Mouse (Mus musculus) layer of hippocampus, adult 2 months (tissue): ENCODE data around the gene Rai1. TPM values are rescaled to one million over a fixed set of nuclear protein-coding genes. Genes with fewer than 3 reads are reported as not detected.

Experiments
- DNase-seq, 2 experiments: peaks; one replicate each; pipeline ENCODE4 v3.0.0; 2022; ENCODE audit warnings: low spot score in 2 of 2
- H3K27ac ChIP-seq: fragments of 200-600 bp; 2 replicates; pipeline ENCODE4 v1.8.1; 2022
- H3K4me3 ChIP-seq: fragments of 200-600 bp; 2 replicates; pipeline ENCODE4 v1.8.1; 2022; ENCODE audit warnings: mild to moderate bottlenecking
- CTCF ChIP-seq: fragments of 200-600 bp; conservative IDR thresholded peaks from 2 replicates; pipeline ENCODE4 v1.8.1; 2022; ENCODE audit warnings: antibody characterized with exemption, mild to moderate bottlenecking, moderate library complexity
- total RNA-seq, 2 experiments: library from RNA; stranded (reverse); gene quantifications; 2 replicates each; pipeline ENCODE4 v1.2.3; 2021

Gene Rai1
- total RNA-seq, 2 experiments from 2014 or later = 78.1 to 89.7 TPM

- H3K27ac ChIP-seq = peak overlapping the region; percentile 46; the same call in 1 of the 2 replicates
- no peak for DNase-seq
Measured at GRCm38 (mm10) chr11:60165076-60165475, 60.3 kb downstream of the Rai1 start.

DNA sequence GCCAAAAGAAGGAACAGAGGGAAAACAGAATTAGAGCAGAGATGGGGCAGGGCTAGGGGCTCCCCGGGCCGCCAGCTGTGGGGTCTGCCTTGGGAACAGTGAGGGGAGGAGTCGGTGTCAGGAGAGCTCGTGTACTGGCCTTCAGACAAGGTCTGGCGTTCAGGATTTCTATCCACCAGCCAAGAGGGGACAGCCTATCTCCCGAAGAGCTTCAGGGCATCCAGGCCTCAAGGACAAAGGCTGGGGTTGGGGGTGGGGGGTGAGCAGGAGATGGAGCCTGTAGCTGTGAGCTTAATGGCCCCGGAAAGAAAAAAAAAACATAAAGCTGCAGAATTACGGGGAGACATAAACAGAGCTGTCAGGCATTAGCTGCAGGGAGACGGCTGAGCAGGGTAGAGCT, 64.0 kb downstream of the Rai1 start:
- H3K27ac ChIP-seq = peak overlapping the region; percentile 25; the same call in 1 of the 2 replicates
- DNase-seq = no peak
- TF ChIP-seq CTCF = no peak
- no peak overlapping the region for H3K4me3 ChIP-seq

More at GRCm38 (mm10) chr11:60165076-60165475, 60.3 kb downstream of the Rai1 start:
- H3K4me3 ChIP-seq = no peak overlapping the region
- TF ChIP-seq CTCF = no peak

- no peak for DNase-seq
- H3K27ac ChIP-seq = peak overlapping the region; percentile 11; the same call in 1 of the 2 replicates
Measured at GRCm38 (mm10) chr11:60172074-60172473, 67.3 kb downstream of the Rai1 start.

GRCm38 (mm10) chr11:60173606-60174184, 68.9 kb downstream of the Rai1 start:
- H3K27ac ChIP-seq = peak overlapping the region; percentile 99

More at GRCm38 (mm10) chr11:60172074-60172473, 67.3 kb downstream of the Rai1 start:
- no peak overlapping the region for H3K4me3 ChIP-seq
- TF ChIP-seq CTCF = no peak

DNA sequence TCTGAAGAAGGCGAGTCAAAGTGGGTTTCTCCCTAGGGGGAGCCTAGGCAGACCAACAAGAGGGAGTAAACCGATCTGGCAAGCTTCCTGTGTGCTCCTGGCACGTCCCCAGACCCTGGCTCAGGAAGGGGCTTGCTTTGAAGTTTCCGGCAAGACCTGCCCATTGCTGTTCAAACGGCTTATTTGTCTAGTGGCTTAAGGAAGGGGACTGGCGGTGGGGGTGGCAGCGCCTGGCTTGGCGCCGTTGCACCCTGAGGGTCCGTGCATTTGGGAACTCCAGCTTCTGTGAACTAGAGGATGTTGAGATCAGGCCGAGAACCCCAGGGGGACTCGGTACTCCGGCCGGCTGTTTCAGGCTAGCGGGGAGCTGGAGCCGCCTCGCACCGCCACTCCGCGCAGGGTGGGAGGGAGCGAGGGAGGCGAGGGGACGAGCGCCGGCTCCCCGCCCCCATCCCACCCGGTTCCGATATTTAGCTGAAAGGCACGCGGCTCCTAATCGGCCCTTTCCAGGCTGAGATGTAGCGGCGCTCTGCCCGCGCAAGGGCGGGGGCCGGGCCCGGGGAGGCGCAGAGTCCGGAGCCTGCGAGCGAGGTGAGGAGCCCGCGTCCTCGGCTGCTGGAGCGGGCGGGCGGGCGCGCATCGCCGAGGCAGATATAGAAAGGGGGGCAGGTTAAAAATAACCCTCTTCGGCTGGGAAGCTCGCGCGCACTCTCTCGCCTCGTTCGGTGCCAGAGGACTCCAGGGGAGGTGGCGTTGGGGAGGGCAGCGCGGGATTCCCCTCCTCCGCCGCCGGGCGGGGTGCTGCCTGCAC, 70.8 kb downstream of the Rai1 start:
- Histone ChIP-seq H3K4me3 (peak overlapping the region; percentile 81), H3K27ac (peak overlapping the region; percentile 99)
- peak; percentile 65 to 67 for DNase-seq
- no peak for TF ChIP-seq CTCF

More at GRCm38 (mm10) chr11:60173606-60174184, 68.9 kb downstream of the Rai1 start:
- no peak for TF ChIP-seq CTCF
- DNase-seq = no peak
- no peak overlapping the region for H3K4me3 ChIP-seq

GRCm38 (mm10) chr11:60176182-60176974, 71.6 kb downstream of the Rai1 start:
- H3K4me3 ChIP-seq = peak overlapping the region; percentile 81

DNA sequence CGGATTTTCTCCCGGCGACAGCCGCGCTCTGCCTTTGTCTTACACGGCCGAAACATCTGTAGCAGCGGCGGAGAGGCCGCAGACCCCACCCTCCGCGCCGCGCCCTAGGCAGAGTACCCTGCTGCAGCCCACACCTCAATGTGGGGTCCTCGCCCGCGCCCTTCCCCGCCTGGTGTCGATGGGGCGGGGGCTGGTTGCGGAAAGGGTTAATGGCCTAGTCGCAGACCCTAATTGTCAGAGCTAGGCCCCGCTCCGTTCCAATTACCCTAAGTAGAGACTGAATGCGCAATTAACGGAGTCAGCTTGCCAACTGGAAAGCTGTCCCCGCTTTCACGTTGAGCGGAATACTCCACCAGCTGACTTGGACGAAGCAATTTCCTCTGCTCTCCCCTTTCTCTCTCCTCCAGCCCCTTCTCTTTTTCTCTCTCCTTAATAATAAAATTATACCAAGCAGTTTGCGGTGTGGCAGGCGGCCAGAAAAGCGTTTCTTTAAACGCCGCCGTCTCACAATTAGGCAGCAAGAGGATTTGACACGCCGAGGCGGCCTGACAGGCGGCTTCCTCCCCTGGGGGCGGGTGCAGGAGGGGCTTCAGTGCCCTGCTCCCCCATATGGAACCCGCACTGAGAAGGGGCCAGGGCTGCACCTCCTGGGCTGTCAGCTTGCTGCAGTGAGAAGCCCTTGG, 72.3 kb downstream of the Rai1 start:
- no peak for TF ChIP-seq CTCF

More at GRCm38 (mm10) chr11:60176182-60176974, 71.6 kb downstream of the Rai1 start:
- peak overlapping the region; percentile 99 for H3K27ac ChIP-seq
- peak; percentile 73 to 76 for DNase-seq
- TF ChIP-seq CTCF = peak; percentile 64

GRCm38 (mm10) chr11:60178005-60178404, 73.2 kb downstream of the Rai1 start:
- TF ChIP-seq CTCF = no peak
- H3K4me3 ChIP-seq = peak overlapping the region; percentile 81

More for the DNA sequence above, 72.3 kb downstream of the Rai1 start:
- Histone ChIP-seq H3K27ac (peak overlapping the region; percentile 99), H3K4me3 (peak overlapping the region; percentile 81)
- DNase-seq = peak in 1 of 2 experiments; percentile 69

GRCm38 (mm10) chr11:60178506-60178905, 73.7 kb downstream of the Rai1 start:
- DNase-seq = no peak
- Histone ChIP-seq H3K4me3 (no peak overlapping the region), H3K27ac (peak overlapping the region; percentile 99)
- no peak for TF ChIP-seq CTCF

More at GRCm38 (mm10) chr11:60178005-60178404, 73.2 kb downstream of the Rai1 start:
- no peak for DNase-seq
- H3K27ac ChIP-seq = peak overlapping the region; percentile 99

DNA sequence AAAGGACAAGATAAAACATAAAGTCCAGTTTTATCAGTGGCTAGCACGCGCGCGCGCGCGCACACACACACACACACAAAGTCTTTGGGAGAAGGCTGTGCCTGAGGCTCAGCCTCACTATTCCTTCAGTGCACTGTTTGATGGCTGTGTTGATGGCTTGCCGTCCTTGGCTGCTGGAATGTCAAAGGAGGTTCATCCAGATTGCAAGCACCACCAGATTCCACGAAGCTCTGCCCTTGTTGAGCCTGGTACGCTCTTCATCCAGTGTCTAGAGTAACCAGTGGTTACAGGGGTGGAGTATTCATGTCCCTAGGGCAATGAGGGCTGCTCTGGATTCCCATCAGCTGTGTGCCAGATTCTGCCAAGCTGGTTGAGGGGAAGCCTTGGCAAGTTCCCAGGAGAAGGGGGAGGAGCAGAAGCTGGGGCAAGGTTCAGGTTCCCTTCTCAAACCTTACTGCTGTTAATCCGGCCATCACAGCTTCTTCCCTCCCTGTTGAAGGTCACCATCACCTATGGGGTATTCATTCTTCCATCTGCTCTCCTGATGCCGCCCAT, 77.4 kb downstream of the Rai1 start:
- Histone ChIP-seq H3K27ac (peak overlapping the region; percentile 93), H3K4me3 (no peak overlapping the region)
- no peak for DNase-seq
- no peak for TF ChIP-seq CTCF

- DNase-seq = no peak
- no peak for TF ChIP-seq CTCF
- Histone ChIP-seq H3K27ac (peak overlapping the region; percentile 93), H3K4me3 (no peak overlapping the region)
Measured at GRCm38 (mm10) chr11:60182741-60183140, 77.9 kb downstream of the Rai1 start.
